ENCODE assay signal across 22 mouse cellular contexts in the genomic region with DNA sequence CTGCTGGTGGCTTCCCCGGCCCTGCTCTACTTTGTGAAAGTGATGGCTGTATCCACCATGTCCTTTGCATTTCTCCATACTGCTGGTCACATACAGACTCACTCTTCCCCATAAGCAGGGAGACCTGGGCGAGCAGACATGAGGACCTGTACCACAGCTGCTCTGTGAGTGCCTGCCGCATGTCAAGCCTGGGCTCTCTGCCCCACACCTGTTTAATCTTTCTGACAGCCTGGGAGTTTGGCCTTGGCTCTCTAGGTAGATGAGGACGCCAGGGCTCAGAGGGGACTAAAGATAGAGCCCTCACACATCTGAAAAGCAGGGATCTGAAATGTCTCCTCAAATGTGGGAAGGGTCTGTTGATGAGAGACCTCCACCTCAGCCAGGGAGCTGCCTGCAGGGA. TPM values are rescaled to one million over a fixed set of nuclear protein-coding genes. Genes with fewer than 3 reads are reported as not detected.
DNase-seq lines count a peak whose midpoint lies in the region; ATAC-seq and TF ChIP-seq lines count a peak whose summit lies in the region.
"Had no signal": no experiment of that assay in that cellular context is flagged by ENCODE, and none has a peak within 500 bp of the region (broad histone marks: within the 10 kb centered on the region; RNA-seq: fewer than 3 reads in every experiment).

No protein-coding gene starts in this region.

- H3K27me3 ChIP-seq in liver, postnatal 0 days (ENCODE audit: insufficient read depth, low read length), result no peaks in the 10 kb centered on the region
- H3K27me3 ChIP-seq in liver, embryonic 12.5 days (replicated peaks), result peaks cover 31% of the 10 kb centered on the region
- H3K27me3 ChIP-seq: heart, embryonic 15.5 days; hindbrain, embryonic 15.5 days; limb, embryonic 12.5 days; lung, embryonic 15.5 days had no signal

- H3K27ac ChIP-seq in liver, postnatal 0 days (ENCODE audit: low read depth), result peak overlapping the region; percentile 16; the same call in 1 of the 2 replicates
- no peak overlapping the region for H3K27ac ChIP-seq in liver, embryonic 12.5 days
- H3K27ac ChIP-seq: embryonic facial prominence, embryonic 10.5 days; heart, embryonic 15.5 days; hindbrain, embryonic 15.5 days; limb, embryonic 12.5 days; liver, embryonic 14.5 days; lung, embryonic 15.5 days; midbrain, embryonic 13.5 days had no signal

- H3K36me3 ChIP-seq in liver, postnatal 0 days (replicated peaks; ENCODE audit: insufficient read depth, low read length), result no peaks in the 10 kb centered on the region
- H3K36me3 ChIP-seq in liver, embryonic 12.5 days, result no peaks in the 10 kb centered on the region
- H3K36me3 ChIP-seq: heart, embryonic 15.5 days; hindbrain, embryonic 15.5 days; lung, embryonic 15.5 days; midbrain, embryonic 13.5 days had no signal

- no peak overlapping the region for H3K4me2 ChIP-seq in liver, postnatal 0 days (ENCODE audit: low read depth, low read length)
- H3K4me2 ChIP-seq in liver, embryonic 12.5 days, result no peak overlapping the region
- H3K4me2 ChIP-seq: heart, embryonic 15.5 days; hindbrain, embryonic 15.5 days; limb, embryonic 12.5 days; lung, embryonic 15.5 days; midbrain, embryonic 13.5 days had no signal

- TF ChIP-seq EP300 in liver, postnatal 0 days (IDR thresholded peaks at IDR 0.05; ENCODE audit: low read depth), result no peak

- WGBS in liver, postnatal 0 days (ENCODE audit: insufficient replicate concordance), result 69% methylated on average over 4 of the region's 4 CpGs
- 62% methylated on average over 4 of the region's 4 CpGs for WGBS in liver, embryonic 12.5 days (ENCODE audit: insufficient replicate concordance)

- no peak overlapping the region for H3K4me3 ChIP-seq in liver, postnatal 0 days (ENCODE audit: low read depth, low read length)
- no peak overlapping the region for H3K4me3 ChIP-seq in liver, embryonic 12.5 days
- H3K4me3 ChIP-seq: embryonic facial prominence, embryonic 10.5 days; heart, embryonic 15.5 days; hindbrain, embryonic 15.5 days; limb, embryonic 12.5 days; lung, embryonic 15.5 days; megakaryocyte, embryonic 14.5 days; midbrain, embryonic 13.5 days had no signal

- peaks cover 28% of the 10 kb centered on the region for H3K4me1 ChIP-seq in liver, postnatal 0 days (ENCODE audit: insufficient read depth)
- H3K4me1 ChIP-seq in liver, embryonic 12.5 days, result peaks cover 42% of the 10 kb centered on the region

- TF ChIP-seq CTCF in liver, postnatal 0 days (IDR thresholded peaks at IDR 0.05; ENCODE audit: low read depth), result no peak

- no peaks in the 10 kb centered on the region for H3K9me3 ChIP-seq in liver, postnatal 0 days (ENCODE audit: low read length)
- no peaks in the 10 kb centered on the region for H3K9me3 ChIP-seq in liver, embryonic 12.5 days (replicated peaks)
- H3K9me3 ChIP-seq: embryonic facial prominence, embryonic 10.5 days; heart, embryonic 15.5 days; hindbrain, embryonic 15.5 days; limb, embryonic 12.5 days; lung, embryonic 15.5 days; megakaryocyte, embryonic 14.5 days; midbrain, embryonic 13.5 days had no signal

- peak; percentile 58 for DNase-seq in gastrocnemius, adult 18-20 months (ENCODE audit: low spot score)
- DNase-seq in gastrocnemius, postnatal 10 days, result no peak
- no peak for DNase-seq in liver, postnatal 0 days
- DNase-seq in skeletal muscle tissue, adult 2 months (ENCODE audit: low read depth, low spot score), result peak; percentile 76
- DNase-seq in retina, postnatal 1 day, result no peak
- DNase-seq: cerebellum, postnatal 10 days; heart, postnatal 36 days; lung, postnatal 36 days; right cerebral cortex, postnatal 14 days; thymus, adult 2 months had no signal

- H3K9ac ChIP-seq in liver, postnatal 0 days (replicated peaks), result no peak overlapping the region
- no peak overlapping the region for H3K9ac ChIP-seq in liver, embryonic 12.5 days
- H3K9ac ChIP-seq: heart, embryonic 15.5 days; hindbrain, embryonic 15.5 days; limb, embryonic 12.5 days; liver, embryonic 14.5 days; lung, embryonic 15.5 days; midbrain, embryonic 13.5 days had no signal

- no peak for ATAC-seq in liver, postnatal 0 days
- ATAC-seq in liver, embryonic 12.5 days, result no peak
- ATAC-seq in frontal cortex, adult (ENCODE audit: low TSS enrichment), result no peak
- ATAC-seq: CD4-positive, CD25-positive, alpha-beta regulatory T cell, adult 4 months; forebrain, embryonic 16.5 days; midbrain, embryonic 13.5 days had no signal

RNA-seq across cellular contexts. Expression of gene Rps6ka1, which starts 6.2 kb away (rescaled TPM):
- 1 to 10 TPM; 4.8 to 5.0 TPM for total RNA-seq in gastrocnemius, adult 18-20 months (2021)
- total RNA-seq in gastrocnemius, postnatal 10 days (2021), result 1 to 10 TPM; 7.2 to 8.1 TPM
- polyA plus RNA-seq in liver, postnatal 0 days (2015; fragmentation: Nextera tagmentation; extraction: Ambion mirVana), result 31.6 and 36.9 TPM in 2 replicates
- polyA plus RNA-seq in liver, embryonic 12.5 days (2016; fragmentation: Nextera tagmentation; extraction: Ambion mirVana), result 60.9 and 63.1 TPM in 2 replicates

Comparison
In these comparisons a context has a peak if more than half of its experiments do, and no peak if none do; other contexts are left out.
1. DNase-seq: peak in gastrocnemius, adult 18-20 months (single experiment) and skeletal muscle tissue, adult 2 months (single experiment); none in gastrocnemius, postnatal 10 days (single experiment), liver, postnatal 0 days (single experiment) and retina, postnatal 1 day (single experiment).